Mouse (Mus musculus): ENCODE measurements around the gene Ms4a4b. TPM values are rescaled to one million over a fixed set of nuclear protein-coding genes. Genes with fewer than 3 reads are reported as not detected.

Gene Ms4a4b
- polyA plus RNA-seq (2012; rRNA removed) (0.30 and 0.34 TPM in 2 replicates), polyA plus RNA-seq (2014; fragmentation: Nextera tagmentation; extraction: Ambion mirVana) (0.14 and 0.30 TPM in 2 replicates)

DNA sequence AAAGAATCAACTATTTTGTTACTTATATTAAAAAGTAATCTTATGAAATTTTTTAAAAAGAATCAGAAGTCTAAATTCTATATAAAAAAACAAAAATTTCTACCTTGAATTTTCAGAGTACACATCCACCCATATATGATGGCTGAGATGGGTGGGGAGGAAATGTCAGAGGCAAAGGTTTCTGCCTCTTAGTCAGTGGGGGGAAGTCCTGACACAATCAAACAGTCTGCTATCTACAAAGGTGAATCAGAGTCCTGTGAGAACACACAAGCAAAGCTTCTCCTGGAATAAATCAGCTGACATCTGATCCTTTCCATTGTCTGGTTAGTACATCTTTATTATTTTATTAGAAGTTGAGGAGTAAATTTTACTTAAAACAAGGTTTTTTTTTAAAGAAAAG, at the start of gene Ms4a4b:
Ms4a4b (plus strand) TSS at position 216 of the 400 bp plus-strand sequence.
- ATAC-seq (ENCODE audit: insufficient read depth) (no peak), DNase-seq (ENCODE audit: low read depth in 3 of 3, low spot score in 3 of 3) (no peak)
- no peaks in the 10 kb centered on the region for H3K27me3 ChIP-seq (ENCODE audit: control insufficient read depth, insufficient read depth, low read length)

DNA sequence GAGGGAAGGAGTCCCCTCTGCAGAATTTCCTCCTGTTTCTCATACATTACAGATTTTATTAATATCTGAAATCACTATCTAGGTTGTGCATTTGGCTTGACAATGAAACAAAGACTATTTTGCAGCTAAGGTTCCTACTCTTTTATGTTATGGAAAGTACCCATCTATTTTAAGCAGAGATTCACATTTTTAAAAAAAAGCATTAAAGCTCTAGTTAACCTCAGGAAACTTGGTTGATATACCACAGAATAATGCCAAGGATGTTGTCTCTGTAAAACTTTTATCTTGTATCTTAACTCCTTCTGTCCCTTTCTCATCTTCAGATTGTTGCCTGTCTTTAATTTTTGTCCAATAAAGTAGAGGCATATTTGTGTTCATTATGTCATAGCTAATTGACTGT, 47.6 kb upstream of the Ms4a4b start:
- no peak overlapping the region for H3K27ac ChIP-seq
- ATAC-seq (ENCODE audit: insufficient read depth): no peak
- H3K4me2 ChIP-seq (ENCODE audit: low read depth): no peak overlapping the region
- H3K36me3 ChIP-seq (replicated peaks; ENCODE audit: control insufficient read depth, insufficient read depth, low read depth): no peaks in the 10 kb centered on the region
- no peaks in the 10 kb centered on the region for H3K27me3 ChIP-seq (ENCODE audit: control insufficient read depth, insufficient read depth, low read length)
- TF ChIP-seq CTCF (IDR thresholded peaks at IDR 0.05; ENCODE audit: low read depth) (no peak), EP300 (IDR thresholded peaks at IDR 0.05; ENCODE audit: low read depth) (no peak)
- no peaks in the 10 kb centered on the region for H3K4me1 ChIP-seq (replicated peaks; ENCODE audit: control insufficient read depth in 2 of 2, insufficient read depth in 2 of 2, low read length in 1 of 2)
- no peak overlapping the region for H3K4me3 ChIP-seq (ENCODE audit: insufficient read depth in 1 of 2, low read depth in 2 of 2, low read length in 2 of 2)
- H3K9me3 ChIP-seq (ENCODE audit: control insufficient read depth, low read length): no peaks in the 10 kb centered on the region
- no peak overlapping the region for H3K9ac ChIP-seq (replicated peaks)
- DNase-seq (ENCODE audit: low read depth in 3 of 3, low spot score in 3 of 3): no peak

More for the DNA sequence above, at the start of gene Ms4a4b:
- Histone ChIP-seq H3K4me1 (replicated peaks; ENCODE audit: control insufficient read depth in 2 of 2, insufficient read depth in 2 of 2, low read length in 1 of 2) (no peaks in the 10 kb centered on the region), H3K9me3 (ENCODE audit: control insufficient read depth, low read length) (no peaks in the 10 kb centered on the region), H3K9ac (replicated peaks) (no peak within 1 kb of the TSS), H3K4me2 (ENCODE audit: low read depth) (no peak within 1 kb of the TSS), H3K4me3 (ENCODE audit: insufficient read depth in 1 of 2, low read depth in 2 of 2, low read length in 2 of 2) (no peak within 1 kb of the TSS), H3K27ac (no peak within 1 kb of the TSS), H3K36me3 (replicated peaks; ENCODE audit: control insufficient read depth, insufficient read depth, low read depth) (no peaks in the 10 kb centered on the region)
- TF ChIP-seq EP300 (IDR thresholded peaks at IDR 0.05; ENCODE audit: low read depth) (no peak), CTCF (IDR thresholded peaks at IDR 0.05; ENCODE audit: low read depth) (no peak)

DNA sequence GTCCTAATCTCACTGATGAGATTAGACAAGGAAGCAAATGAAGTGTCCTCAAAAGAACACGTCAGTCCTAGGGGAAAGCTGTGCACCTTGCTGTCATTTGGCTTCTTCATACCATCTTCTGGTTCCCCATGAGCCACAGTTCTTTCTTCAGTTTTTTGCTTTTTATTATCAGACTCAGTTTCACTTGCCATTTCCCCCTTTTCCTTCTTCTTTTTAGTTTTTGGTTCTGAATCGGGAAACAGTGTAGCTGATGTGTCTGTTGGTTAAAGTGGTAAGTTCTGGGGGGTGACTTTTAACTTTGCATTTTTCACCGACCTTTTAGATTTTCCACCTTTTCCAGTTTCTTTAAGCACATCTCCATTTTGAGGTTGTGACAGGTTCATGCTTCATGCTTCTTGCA, 38.8 kb upstream of the Ms4a4b start, which contains the start of gene Ms4a4c:
Ms4a4c (plus strand) TSS at position 244 of the 400 bp plus-strand sequence.
- no peak within 1 kb of the TSS for H3K4me2 ChIP-seq (ENCODE audit: low read depth)
- no peaks in the 10 kb centered on the region for H3K27me3 ChIP-seq (ENCODE audit: control insufficient read depth, insufficient read depth, low read length)
- no peak for TF ChIP-seq CTCF (IDR thresholded peaks at IDR 0.05; ENCODE audit: low read depth)
- no peaks in the 10 kb centered on the region for H3K4me1 ChIP-seq (replicated peaks; ENCODE audit: control insufficient read depth in 2 of 2, insufficient read depth in 2 of 2, low read length in 1 of 2)
- no peak within 1 kb of the TSS for H3K4me3 ChIP-seq (ENCODE audit: insufficient read depth in 1 of 2, low read depth in 2 of 2, low read length in 2 of 2)
- H3K9ac ChIP-seq (replicated peaks): no peak within 1 kb of the TSS
- H3K36me3 ChIP-seq (replicated peaks; ENCODE audit: control insufficient read depth, insufficient read depth, low read depth): no peaks in the 10 kb centered on the region
- H3K9me3 ChIP-seq (ENCODE audit: control insufficient read depth, low read length): no peaks in the 10 kb centered on the region
- no peak for DNase-seq (ENCODE audit: low read depth in 3 of 3, low spot score in 3 of 3)
- ATAC-seq (ENCODE audit: insufficient read depth): no peak
- H3K27ac ChIP-seq: no peak within 1 kb of the TSS
- 44% methylated on average over 3 of the region's 3 CpGs for WGBS (ENCODE audit: insufficient replicate concordance)

- Histone ChIP-seq H3K27ac (no peak overlapping the region), H3K9ac (replicated peaks) (no peak overlapping the region), H3K36me3 (replicated peaks; ENCODE audit: control insufficient read depth, insufficient read depth, low read depth) (no peaks in the 10 kb centered on the region), H3K4me2 (ENCODE audit: low read depth) (no peak overlapping the region), H3K4me1 (replicated peaks; ENCODE audit: control insufficient read depth in 2 of 2, insufficient read depth in 2 of 2, low read length in 1 of 2) (no peaks in the 10 kb centered on the region), H3K4me3 (ENCODE audit: insufficient read depth in 1 of 2, low read depth in 2 of 2, low read length in 2 of 2) (no peak overlapping the region), H3K9me3 (ENCODE audit: control insufficient read depth, low read length) (no peaks in the 10 kb centered on the region), H3K27me3 (ENCODE audit: control insufficient read depth, insufficient read depth, low read length) (no peaks in the 10 kb centered on the region)
- no peak for ATAC-seq (ENCODE audit: insufficient read depth)
- no peak for DNase-seq (ENCODE audit: low read depth in 3 of 3, low spot score in 3 of 3)
- TF ChIP-seq EP300 (IDR thresholded peaks at IDR 0.05; ENCODE audit: low read depth) (no peak), CTCF (IDR thresholded peaks at IDR 0.05; ENCODE audit: low read depth) (no peak)
Observed at GRCm38 (mm10) chr19:11407428-11407827, 35.9 kb upstream of the Ms4a4b start.

GRCm38 (mm10) chr19:11408591-11408990, 34.8 kb upstream of the Ms4a4b start:
- TF ChIP-seq EP300 (IDR thresholded peaks at IDR 0.05; ENCODE audit: low read depth) (no peak), CTCF (IDR thresholded peaks at IDR 0.05; ENCODE audit: low read depth) (no peak)
- no peaks in the 10 kb centered on the region for H3K36me3 ChIP-seq (replicated peaks; ENCODE audit: control insufficient read depth, insufficient read depth, low read depth)
- WGBS (ENCODE audit: insufficient replicate concordance): 57% methylated on average over 1 of the region's 1 CpGs
- H3K4me3 ChIP-seq (ENCODE audit: insufficient read depth in 1 of 2, low read depth in 2 of 2, low read length in 2 of 2): no peak overlapping the region
- no peaks in the 10 kb centered on the region for H3K4me1 ChIP-seq (replicated peaks; ENCODE audit: control insufficient read depth in 2 of 2, insufficient read depth in 2 of 2, low read length in 1 of 2)
- no peaks in the 10 kb centered on the region for H3K27me3 ChIP-seq (ENCODE audit: control insufficient read depth, insufficient read depth, low read length)
- no peak for ATAC-seq (ENCODE audit: insufficient read depth)
- H3K4me2 ChIP-seq (ENCODE audit: low read depth): no peak overlapping the region
- no peak overlapping the region for H3K27ac ChIP-seq
- H3K9ac ChIP-seq (replicated peaks): no peak overlapping the region
- no peak for DNase-seq (ENCODE audit: low read depth in 3 of 3, low spot score in 3 of 3)
- H3K9me3 ChIP-seq (ENCODE audit: control insufficient read depth, low read length): no peaks in the 10 kb centered on the region
